Mouse (Mus musculus) myocyte (in vitro differentiated cells): Measurements from ENCODE around the gene Snhg11.

Experiments used
- CEBPB ChIP-seq: IDR thresholded peaks from 2 replicates; pipeline ENCODE4 v1.6.1; 2011; ENCODE audit warnings: mild to moderate bottlenecking, moderate library complexity; ENCODE audit not compliant: poor library complexity, insufficient read depth, severe bottlenecking
- POLR2A ChIP-seq: IDR thresholded peaks from one replicate; pipeline ENCODE4 v1.6.1; 2011; ENCODE audit warnings: low read depth, mild to moderate bottlenecking, control low read depth, moderate library complexity; ENCODE audit not compliant: insufficient read length
- SRF ChIP-seq: IDR thresholded peaks from one replicate; pipeline ENCODE4 v1.6.1; 2011; ENCODE audit warnings: low read depth; ENCODE audit not compliant: control insufficient read depth, insufficient read length
- TCF3 ChIP-seq: IDR thresholded peaks from one replicate; pipeline ENCODE4 v1.6.1; 2011; ENCODE audit warnings: low read depth, control low read depth; ENCODE audit not compliant: insufficient read length
- USF1 ChIP-seq: IDR thresholded peaks from one replicate; pipeline ENCODE4 v1.6.1; 2011; ENCODE audit warnings: low read depth, mild to moderate bottlenecking, control low read depth, moderate library complexity

DNA sequence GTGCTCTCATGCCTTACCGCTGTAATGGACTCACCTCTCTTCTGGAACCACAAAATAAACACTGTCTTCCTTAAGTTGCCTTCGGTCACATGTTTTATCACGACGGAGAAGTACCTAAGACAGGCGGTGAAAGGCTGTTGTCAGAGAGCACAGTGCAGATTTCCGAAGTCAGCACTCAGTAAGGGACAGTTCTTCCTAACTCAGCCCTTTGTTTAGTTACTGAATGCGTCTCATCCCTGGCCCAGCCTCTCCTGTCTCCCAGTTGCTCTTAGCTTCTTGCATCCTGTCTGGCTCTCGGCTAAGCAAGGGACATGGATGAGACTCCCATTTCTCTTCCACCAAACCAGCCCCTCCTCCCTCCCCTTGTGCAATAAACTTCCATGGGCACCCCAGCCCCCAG, 10.6 kb downstream of the Snhg11 start:
- no peak for TF ChIP-seq POLR2A
- no peak for TF ChIP-seq TCF3
- no peak for TF ChIP-seq CEBPB
- TF ChIP-seq USF1: no peak
- TF ChIP-seq SRF: no peak
